Mouse (Mus musculus) inflammation-experienced regulatory T-cells, adult 16 weeks (primary cell): ENCODE results near the gene Zkscan7. TPM values are rescaled to one million over a fixed set of nuclear protein-coding genes. Genes with fewer than 3 reads are reported as not detected.

ENCODE experiments used
- polyA plus RNA-seq: library from polyadenylated mRNA; unstranded; fragments of 100-300 nt; shearing (Covaris generic); gene quantifications from one replicate; pipeline ENCODE4 v1.2.1, GENCODE M21; 2017

Zkscan7 gene
- polyA plus RNA-seq, result 6.6 TPM

DNA sequence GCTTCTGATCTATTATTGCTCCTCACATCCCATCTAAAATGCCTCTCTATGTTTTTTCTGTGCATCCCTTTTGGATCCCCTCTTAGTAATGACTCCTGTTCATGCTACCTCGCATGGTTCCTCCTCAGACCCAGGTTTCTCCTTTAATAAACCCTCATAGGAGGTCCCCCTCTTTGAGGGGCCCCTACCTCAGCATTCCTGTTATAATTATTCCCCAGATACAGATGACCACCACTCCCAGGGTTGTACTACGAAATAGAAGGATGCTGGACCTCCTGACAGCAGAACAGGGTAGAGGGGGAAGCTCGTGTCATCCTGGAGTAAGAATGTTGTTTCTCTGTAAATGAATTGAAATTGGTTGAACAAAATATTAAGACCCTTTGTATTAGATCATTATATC is at the start of gene Zkscan7:
TSS of gene Zkscan7 (plus strand) at position 301 of the 400 bp plus-strand sequence.

DNA sequence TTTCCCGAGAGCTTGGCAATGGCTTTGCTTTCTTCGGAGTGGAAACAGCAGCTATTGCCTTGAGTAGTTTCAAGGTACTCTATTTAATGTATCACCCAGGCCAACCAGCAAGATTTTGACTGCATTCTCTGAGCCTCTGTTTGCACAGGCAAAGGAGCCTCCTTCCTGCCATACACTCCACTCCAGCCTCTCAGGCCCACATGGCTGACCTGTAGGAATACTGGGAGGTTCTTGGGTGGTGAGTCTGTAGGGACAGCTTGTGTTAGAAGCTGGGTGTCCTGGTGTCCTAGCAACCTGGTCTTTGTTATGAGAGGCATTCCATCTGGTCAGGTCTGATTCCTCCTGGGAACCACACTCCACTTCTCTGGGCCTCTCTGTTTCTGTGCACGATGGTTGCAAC is 41.7 kb upstream of the Zkscan7 start, which contains the start of gene Gm35549:
TSS of gene Gm35549 (minus strand) at position 276 of the 400 bp plus-strand sequence.

DNA sequence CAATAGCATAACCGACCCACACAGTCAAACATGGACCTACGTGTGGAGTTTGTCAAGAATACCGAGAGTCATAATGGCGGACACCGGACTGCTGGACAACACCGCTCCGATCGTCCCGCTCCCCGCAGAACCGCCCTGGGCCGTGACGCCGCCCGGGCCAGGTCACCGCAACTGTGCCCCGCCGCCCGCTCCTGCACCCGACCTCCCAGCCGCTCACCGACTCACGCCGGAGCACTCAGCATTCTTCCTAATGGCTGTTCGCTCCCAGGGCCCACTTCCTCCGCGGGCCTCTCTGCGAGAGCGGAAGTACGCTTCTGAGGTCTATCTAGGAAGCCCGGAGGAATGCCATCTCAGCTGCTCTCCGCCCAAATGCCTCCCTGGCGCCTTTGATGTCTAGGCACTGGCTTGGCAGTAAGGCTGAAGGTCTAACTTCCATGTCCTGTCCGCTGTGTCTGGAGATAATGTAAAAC is 19.8 kb upstream of the Zkscan7 start, which contains the start of gene Zfp445:
TSS of gene Zfp445 (minus strand) at position 310 of the 470 bp plus-strand sequence.

DNA sequence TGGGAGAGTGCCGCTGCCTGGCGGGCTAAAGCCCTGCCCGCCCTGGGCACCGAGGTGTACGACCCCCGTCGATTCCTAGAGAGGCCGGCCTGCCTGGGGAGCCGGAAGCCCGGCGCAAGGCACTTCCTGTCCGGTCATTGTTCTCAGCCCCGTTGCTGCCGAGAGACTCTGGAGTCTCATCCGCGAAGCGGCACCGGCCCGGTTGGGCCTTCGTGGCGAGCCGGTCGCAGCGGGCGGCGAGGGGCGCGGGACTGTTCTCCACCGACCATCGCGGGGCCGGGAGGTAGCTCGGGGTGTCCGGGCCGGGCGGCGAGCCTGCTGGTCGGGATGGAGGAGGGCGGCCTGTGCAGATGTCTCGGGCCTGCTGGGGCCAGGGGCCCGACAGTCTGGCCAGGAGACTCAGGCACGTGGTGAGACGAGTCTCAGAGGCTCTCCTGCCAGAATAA is 37.5 kb downstream of the Zkscan7 start, which contains the start of gene Zfp105:
TSS of gene Zfp105 (plus strand) at position 137 of the 446 bp plus-strand sequence.

Other genes starting within 250 kb of the Zkscan7 start
- gene Topaz1, start 138.3 kb upstream of the Zkscan7 start, polyA plus RNA-seq, result 0.18 TPM
- gene Tcaim, start 80.1 kb upstream of the Zkscan7 start, polyA plus RNA-seq, result 20.0 TPM
- 1.4 TPM for gene Gm35549, start 41.6 kb upstream of the Zkscan7 start, polyA plus RNA-seq
- gene Zfp445, start 19.7 kb upstream of the Zkscan7 start, polyA plus RNA-seq, result 118 TPM
- not detected for gene Zfp105, start 37.4 kb downstream of the Zkscan7 start, polyA plus RNA-seq
- gene 1110059G10Rik, start 65.3 kb downstream of the Zkscan7 start, polyA plus RNA-seq, result 34.1 TPM
- gene Kif15, start 65.4 kb downstream of the Zkscan7 start, polyA plus RNA-seq, result 6.9 TPM
- 18.6 TPM for gene Tmem42, start 135.6 kb downstream of the Zkscan7 start, polyA plus RNA-seq
- gene Tgm4, start 149.0 kb downstream of the Zkscan7 start, polyA plus RNA-seq, result 1.0 TPM
- gene Zdhhc3, start 227.5 kb downstream of the Zkscan7 start, polyA plus RNA-seq, result 20.6 TPM
- gene Exosc7, start 227.5 kb downstream of the Zkscan7 start, polyA plus RNA-seq, result 99.4 TPM